Mouse (Mus musculus): ENCODE measurements around the gene Palm2. TPM values are rescaled to one million over a fixed set of nuclear protein-coding genes. Genes with fewer than 3 reads are reported as not detected.

Gene Palm2
- polyA plus RNA-seq, 1 experiment from 2014 or later: 6.8 TPM

DNA sequence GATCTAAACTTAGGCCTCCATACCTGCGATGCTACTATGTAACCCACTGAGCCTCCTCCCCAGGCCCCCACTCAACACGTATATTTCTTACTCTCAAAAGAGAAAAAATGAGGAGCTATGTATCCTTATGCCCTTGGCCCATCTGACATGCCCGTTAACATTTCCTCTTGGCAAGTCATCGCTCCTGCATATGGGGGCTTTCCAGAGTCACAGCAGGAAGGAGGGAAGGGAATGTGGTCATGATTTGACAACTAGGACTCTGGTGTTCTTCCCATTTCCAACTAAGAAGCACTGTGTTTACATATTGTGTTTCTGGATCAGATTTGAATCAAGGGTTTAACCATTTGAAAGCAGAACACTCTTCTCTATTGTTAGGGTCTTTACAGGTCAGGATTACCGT is 267.5 kb downstream of the Palm2 start:
- Histone ChIP-seq H3K9ac (replicated peaks) (no peak overlapping the region), H3K36me3 (no peaks in the 10 kb centered on the region), H3K4me2 (replicated peaks) (no peak overlapping the region), H3K27me3 (no peaks in the 10 kb centered on the region), H3K4me1 (no peaks in the 10 kb centered on the region), H3K4me3 (no peak overlapping the region), H3K27ac (replicated peaks) (no peak overlapping the region), H3K9me3 (no peaks in the 10 kb centered on the region)
- WGBS: 87% methylated on average over 5 of the region's 5 CpGs
- ATAC-seq (ENCODE audit: low FRiP score, low read depth): no peak

DNA sequence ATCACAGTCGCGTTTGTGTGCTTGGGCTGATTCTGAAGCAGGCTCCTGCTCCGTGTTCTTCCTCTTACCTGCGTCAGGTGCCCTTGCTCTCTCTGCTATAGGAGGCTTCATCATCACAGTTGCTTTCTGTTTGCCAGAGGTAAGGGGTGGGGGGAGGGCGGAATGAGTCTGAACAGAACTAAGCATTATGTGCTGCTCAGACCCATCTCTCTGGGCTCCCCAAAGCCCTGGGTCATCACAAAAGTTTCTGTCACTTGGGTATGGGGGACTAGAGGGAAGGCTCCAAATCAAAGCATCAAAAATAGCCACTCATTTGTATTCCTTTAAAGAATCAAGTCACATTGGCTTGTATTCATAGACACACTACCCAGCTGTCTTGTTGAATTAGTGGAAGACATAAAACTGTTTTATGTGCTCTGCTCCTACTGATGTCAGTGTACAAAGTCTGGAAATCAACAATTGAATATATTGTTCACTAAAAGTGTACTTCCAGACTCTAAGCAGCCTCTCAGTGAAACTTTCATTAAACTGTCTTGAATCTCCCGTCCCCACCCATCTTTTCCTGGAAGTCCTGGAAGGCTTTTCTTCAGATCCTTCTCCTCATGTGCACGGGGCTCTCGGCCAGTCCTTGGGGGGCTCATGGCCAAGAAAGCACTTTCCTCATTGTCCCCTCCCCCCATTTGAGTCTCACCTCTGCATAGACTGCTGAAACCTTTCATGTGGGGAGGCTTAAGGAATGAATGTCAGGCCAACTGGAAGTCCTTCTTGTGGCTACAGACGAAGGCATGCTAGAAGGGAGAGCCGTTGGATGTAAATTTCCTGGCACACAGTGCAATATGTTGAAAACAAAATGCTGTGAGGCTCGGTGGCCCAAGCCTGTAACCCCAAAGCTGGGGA is 269.8 kb downstream of the Palm2 start:
- no peaks in the 10 kb centered on the region for H3K36me3 ChIP-seq
- H3K9ac ChIP-seq (replicated peaks): no peak overlapping the region
- no peaks in the 10 kb centered on the region for H3K27me3 ChIP-seq
- ATAC-seq (ENCODE audit: low FRiP score, low read depth): no peak
- WGBS: 77% methylated on average over 11 of the region's 11 CpGs
- no peak overlapping the region for H3K4me3 ChIP-seq
- no peaks in the 10 kb centered on the region for H3K4me1 ChIP-seq
- no peaks in the 10 kb centered on the region for H3K9me3 ChIP-seq
- no peak overlapping the region for H3K4me2 ChIP-seq (replicated peaks)
- no peak overlapping the region for H3K27ac ChIP-seq (replicated peaks)

DNA sequence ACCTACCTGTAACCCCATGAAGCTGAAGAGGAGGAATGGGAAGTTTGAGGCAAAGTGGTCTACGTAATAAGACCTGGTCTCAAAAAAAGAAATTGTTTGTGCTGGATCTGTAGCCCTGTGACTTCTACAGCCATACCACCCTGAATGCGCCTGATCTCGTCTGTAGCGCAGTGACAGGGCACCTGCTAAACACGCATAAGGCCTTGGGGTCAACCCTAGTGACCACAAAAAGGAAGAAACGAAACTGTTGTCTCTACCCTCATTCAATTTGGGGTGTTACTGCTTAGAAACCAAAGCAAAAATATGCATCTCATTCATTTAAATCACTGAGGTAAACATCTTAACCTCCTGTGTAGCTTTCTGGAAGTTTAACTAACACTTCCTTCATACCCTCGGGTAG is 270.5 kb downstream of the Palm2 start:
- WGBS: 92% methylated on average over 7 of the region's 7 CpGs
- Histone ChIP-seq H3K4me1 (no peaks in the 10 kb centered on the region), H3K36me3 (no peaks in the 10 kb centered on the region), H3K27ac (replicated peaks) (no peak overlapping the region), H3K9ac (replicated peaks) (no peak overlapping the region), H3K4me3 (no peak overlapping the region), H3K4me2 (replicated peaks) (no peak overlapping the region), H3K27me3 (no peaks in the 10 kb centered on the region), H3K9me3 (no peaks in the 10 kb centered on the region)
- ATAC-seq (ENCODE audit: low FRiP score, low read depth): no peak

DNA sequence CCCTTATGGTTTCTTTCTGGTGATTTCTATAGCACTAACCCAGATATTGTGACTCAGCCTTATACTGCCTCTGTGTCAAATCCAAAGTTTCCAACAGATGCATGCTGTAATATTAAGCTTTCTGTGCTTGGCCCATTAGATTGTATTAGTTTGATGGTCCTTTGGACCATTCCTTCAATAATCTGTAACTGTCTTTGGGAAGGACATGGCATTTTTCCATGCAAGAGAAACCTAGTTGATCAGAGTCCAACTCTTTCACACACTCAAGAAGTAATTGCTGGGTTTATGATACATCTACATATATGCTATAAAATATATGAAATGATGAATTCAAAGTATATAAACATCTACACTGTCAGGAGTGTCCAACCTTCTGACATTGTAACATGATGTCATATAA is 281.8 kb downstream of the Palm2 start:
- Histone ChIP-seq H3K4me2 (replicated peaks) (no peak overlapping the region), H3K9me3 (no peaks in the 10 kb centered on the region), H3K27me3 (no peaks in the 10 kb centered on the region), H3K4me3 (no peak overlapping the region), H3K9ac (replicated peaks) (no peak overlapping the region), H3K36me3 (no peaks in the 10 kb centered on the region), H3K4me1 (peaks cover 6% of the 10 kb centered on the region; the same call in 1 of the 2 replicates), H3K27ac (replicated peaks) (no peak overlapping the region)
- no peak for ATAC-seq (ENCODE audit: low FRiP score, low read depth)

DNA sequence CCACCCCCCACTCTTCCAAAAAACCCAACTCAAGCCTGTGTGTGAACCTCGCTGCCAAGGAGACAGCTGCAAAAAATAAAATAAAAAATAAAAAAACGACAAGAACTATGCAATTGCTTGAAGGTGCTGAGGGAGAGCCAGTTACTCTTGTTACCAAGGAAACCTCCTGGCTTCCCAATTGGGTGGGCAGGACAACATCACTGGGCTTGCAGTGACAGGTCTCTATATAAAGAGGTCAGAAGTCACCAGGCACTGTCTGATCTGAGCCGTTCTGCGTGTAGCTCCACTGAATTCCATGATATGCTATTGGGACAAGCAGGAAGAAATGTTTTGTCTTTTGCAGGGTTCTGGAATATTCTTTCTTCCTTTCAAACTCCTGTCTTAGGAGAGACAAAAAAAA is 282.7 kb downstream of the Palm2 start:
- Histone ChIP-seq H3K9ac (replicated peaks) (no peak overlapping the region), H3K36me3 (no peaks in the 10 kb centered on the region), H3K4me1 (peaks cover 8% of the 10 kb centered on the region; the same call in 1 of the 2 replicates), H3K9me3 (no peaks in the 10 kb centered on the region), H3K4me2 (replicated peaks) (no peak overlapping the region), H3K27ac (replicated peaks) (no peak overlapping the region), H3K4me3 (no peak overlapping the region), H3K27me3 (no peaks in the 10 kb centered on the region)
- WGBS: 29% methylated on average over 4 of the region's 4 CpGs
- ATAC-seq (ENCODE audit: low FRiP score, low read depth): no peak

DNA sequence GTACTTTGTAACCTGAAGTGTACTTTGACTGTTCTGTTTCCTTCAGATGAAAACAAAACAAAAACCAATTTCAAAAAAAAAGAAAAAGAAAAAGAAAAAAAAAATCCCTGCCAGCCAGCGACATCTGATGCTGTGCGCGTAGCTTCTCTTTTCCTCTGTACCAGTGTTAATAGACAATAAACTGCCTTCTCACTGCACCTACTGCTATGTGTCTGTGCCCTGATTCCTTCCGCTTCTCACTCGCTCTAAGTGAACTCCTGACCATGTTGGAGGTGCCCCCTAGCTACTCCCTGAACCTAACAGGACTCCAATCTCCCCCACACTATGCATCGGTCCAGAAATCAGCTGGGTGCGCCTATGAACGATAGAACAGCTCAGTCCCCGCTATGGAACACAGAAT is 283.3 kb downstream of the Palm2 start, which contains the start of gene Akap2:
Akap2 (plus strand) TSS at position 304 of the 400 bp plus-strand sequence.
- Histone ChIP-seq H3K4me1 (peaks cover 8% of the 10 kb centered on the region; the same call in 1 of the 2 replicates), H3K9me3 (no peaks in the 10 kb centered on the region), H3K27me3 (no peaks in the 10 kb centered on the region), H3K4me2 (replicated peaks) (no peak within 1 kb of the TSS), H3K36me3 (no peaks in the 10 kb centered on the region), H3K9ac (replicated peaks) (no peak within 1 kb of the TSS), H3K27ac (replicated peaks) (no peak within 1 kb of the TSS), H3K4me3 (no peak within 1 kb of the TSS)
- WGBS: 85% methylated on average over 9 of the region's 9 CpGs
- no peak for ATAC-seq (ENCODE audit: low FRiP score, low read depth)

DNA sequence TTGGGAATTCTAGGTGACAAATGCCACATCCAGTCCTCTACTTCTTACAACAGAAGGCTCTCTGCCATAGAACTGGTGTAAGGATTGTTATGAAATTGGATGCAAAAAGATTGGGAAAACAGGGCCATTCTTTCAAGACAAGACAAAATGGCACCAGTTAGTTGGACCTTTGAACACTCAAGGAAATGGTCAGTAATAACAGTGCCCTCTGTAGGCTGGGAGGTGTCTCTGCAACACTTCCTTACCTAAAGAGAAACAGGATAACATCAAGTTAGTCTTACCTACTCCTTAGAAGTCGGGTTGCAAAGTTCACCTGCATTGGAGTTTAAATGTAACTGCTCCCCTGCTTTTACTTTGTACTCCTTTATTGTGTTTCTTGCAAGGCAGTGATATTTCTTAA is 285.3 kb downstream of the Palm2 start:
- no peak for ATAC-seq (ENCODE audit: low FRiP score, low read depth)
- Histone ChIP-seq H3K36me3 (no peaks in the 10 kb centered on the region), H3K4me3 (no peak overlapping the region), H3K4me1 (peaks cover 8% of the 10 kb centered on the region; the same call in 1 of the 2 replicates), H3K4me2 (replicated peaks) (no peak overlapping the region), H3K9me3 (no peaks in the 10 kb centered on the region), H3K27me3 (peaks cover 5% of the 10 kb centered on the region; the same call in 1 of the 2 replicates), H3K27ac (replicated peaks) (no peak overlapping the region), H3K9ac (replicated peaks) (no peak overlapping the region)
- WGBS: 82% methylated on average over 1 of the region's 1 CpGs

DNA sequence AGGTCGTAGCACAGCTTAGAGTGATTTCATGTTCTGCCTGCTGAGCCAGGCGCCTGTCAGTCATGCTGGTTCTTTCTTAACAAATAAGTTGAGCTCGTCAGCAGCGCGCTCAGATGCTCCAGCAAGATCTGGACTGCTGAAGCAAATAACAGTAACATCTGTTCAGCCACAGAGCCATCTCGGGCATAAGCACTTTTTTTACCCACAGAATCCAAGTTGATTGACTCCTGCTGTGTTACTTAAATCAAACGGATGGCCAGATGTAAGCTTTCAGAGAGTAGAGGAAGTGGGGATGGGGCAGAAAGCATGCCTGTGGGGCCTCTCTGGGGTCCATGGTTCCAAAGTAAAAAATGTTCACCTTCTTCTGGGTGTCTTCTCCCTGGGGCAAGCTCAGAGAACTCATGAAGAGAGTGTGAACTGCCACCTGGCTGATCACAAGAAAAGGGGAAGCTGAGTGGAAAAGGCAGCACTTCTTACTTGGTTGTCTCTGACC is 286.9 kb downstream of the Palm2 start:
- Histone ChIP-seq H3K4me1 (peaks cover 8% of the 10 kb centered on the region; the same call in 1 of the 2 replicates), H3K9ac (replicated peaks) (no peak overlapping the region), H3K27ac (replicated peaks) (no peak overlapping the region), H3K9me3 (no peaks in the 10 kb centered on the region), H3K4me3 (no peak overlapping the region), H3K36me3 (no peaks in the 10 kb centered on the region), H3K27me3 (peaks cover 6% of the 10 kb centered on the region; the same call in 1 of the 2 replicates), H3K4me2 (replicated peaks) (no peak overlapping the region)
- ATAC-seq (ENCODE audit: low FRiP score, low read depth): no peak
- WGBS: 15% methylated on average over 7 of the region's 7 CpGs

DNA sequence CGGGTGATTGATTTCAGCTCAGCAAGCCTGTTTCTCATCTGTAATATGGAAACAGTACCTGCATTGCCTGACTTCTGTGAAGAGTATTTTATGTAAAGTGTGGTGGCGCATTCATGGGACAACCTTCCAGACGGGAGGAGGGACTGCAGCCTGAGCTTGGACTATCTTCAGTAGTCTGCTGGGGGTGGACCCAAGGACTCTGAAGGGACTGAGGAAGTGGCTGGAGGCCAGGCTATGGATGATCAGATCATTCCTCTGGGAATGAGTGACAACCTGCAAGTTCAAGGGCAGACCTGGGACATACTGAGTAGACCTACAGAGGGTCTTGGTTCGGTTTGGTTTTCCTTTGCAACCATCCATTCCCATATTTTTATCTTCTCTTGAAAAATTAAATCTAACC is 288.2 kb downstream of the Palm2 start:
- Histone ChIP-seq H3K4me2 (replicated peaks) (no peak overlapping the region), H3K36me3 (no peaks in the 10 kb centered on the region), H3K27me3 (peaks cover 6% of the 10 kb centered on the region; the same call in 1 of the 2 replicates), H3K9ac (replicated peaks) (no peak overlapping the region), H3K27ac (replicated peaks) (no peak overlapping the region), H3K4me1 (peaks cover 6% of the 10 kb centered on the region; the same call in 1 of the 2 replicates), H3K9me3 (no peaks in the 10 kb centered on the region), H3K4me3 (no peak overlapping the region)
- WGBS: 94% methylated on average over 4 of the region's 4 CpGs
- ATAC-seq (ENCODE audit: low FRiP score, low read depth): no peak

DNA sequence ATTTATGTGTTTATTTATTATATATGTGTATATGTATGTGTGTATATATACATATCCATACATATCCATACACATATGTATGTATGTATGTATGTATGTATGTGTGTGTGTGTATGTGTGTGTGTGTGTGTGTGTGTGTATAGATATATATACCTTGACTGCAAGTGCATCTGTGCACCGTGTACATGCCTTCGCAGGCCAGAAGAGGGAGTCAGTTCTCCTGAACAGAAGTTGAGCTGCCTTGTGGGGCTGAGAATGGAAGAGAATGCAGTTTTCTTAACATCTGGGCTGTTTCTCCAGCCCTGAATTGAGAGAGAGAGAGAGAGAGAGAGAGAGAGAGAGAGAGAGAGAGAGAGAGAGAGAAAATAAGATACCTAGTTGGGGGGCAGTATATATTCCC is 289.6 kb downstream of the Palm2 start:
- 42% methylated on average over 2 of the region's 2 CpGs for WGBS
- Histone ChIP-seq H3K4me1 (peaks cover 4% of the 10 kb centered on the region; the same call in 1 of the 2 replicates), H3K27me3 (peaks cover 6% of the 10 kb centered on the region; the same call in 1 of the 2 replicates), H3K4me3 (no peak overlapping the region), H3K27ac (replicated peaks) (no peak overlapping the region), H3K4me2 (replicated peaks) (no peak overlapping the region), H3K9me3 (no peaks in the 10 kb centered on the region), H3K9ac (replicated peaks) (no peak overlapping the region), H3K36me3 (no peaks in the 10 kb centered on the region)
- ATAC-seq (ENCODE audit: low FRiP score, low read depth): no peak

DNA sequence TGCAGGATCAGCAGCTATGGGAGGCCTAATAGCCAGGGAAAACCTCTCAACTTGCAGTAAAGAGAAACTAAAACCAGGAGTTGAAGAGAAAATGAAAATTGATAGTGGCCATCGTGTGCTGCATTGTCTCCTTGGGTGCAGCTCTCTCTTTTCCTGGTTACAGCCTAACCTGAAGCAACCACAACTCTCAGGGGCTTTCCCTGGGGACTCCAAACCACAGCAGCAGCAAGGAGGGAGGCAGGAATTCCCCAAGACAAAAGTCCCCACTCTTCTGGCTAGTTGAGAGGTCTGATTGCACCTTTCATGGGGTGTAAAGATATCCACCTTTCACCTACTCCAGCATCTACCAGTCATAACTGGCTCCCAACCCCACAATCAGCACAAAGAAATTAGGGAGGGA is 291.5 kb downstream of the Palm2 start:
- no peaks in the 10 kb centered on the region for H3K9me3 ChIP-seq

DNA sequence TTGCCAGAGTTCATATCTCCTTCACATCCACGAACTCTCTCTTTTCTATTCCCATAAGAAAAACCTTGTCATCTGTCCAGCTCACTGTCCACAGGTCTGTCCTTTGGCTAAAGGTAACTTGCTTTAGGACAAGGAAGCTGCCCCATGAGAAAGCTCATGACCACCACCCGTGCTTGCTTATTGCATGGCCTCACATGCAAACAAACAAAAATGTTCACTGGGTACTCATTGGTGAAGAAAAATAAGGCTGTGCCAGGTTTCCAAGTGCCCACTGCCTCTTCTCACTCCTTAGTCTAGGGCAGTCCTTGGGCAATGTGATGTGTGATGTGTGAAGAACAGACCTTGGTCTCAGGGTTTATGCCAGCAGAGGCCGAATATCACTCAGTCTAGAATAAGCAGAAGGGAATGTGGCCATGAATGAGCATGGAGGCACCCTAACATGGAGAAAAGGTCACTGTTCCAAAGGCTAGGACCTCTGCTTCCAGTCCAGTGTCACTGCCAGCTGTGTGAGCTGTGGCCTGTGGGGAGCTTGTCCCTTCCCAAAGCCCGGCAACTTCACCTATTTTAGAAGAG is 294.6 kb downstream of the Palm2 start:
- no peak for ATAC-seq (ENCODE audit: low FRiP score, low read depth)
- WGBS: 83% methylated on average over 4 of the region's 4 CpGs

More for the DNA sequence above, 291.5 kb downstream of the Palm2 start:
- Histone ChIP-seq H3K27ac (replicated peaks) (no peak overlapping the region), H3K4me2 (replicated peaks) (no peak overlapping the region), H3K9ac (replicated peaks) (no peak overlapping the region), H3K4me3 (no peak overlapping the region), H3K4me1 (peaks cover 4% of the 10 kb centered on the region; the same call in 1 of the 2 replicates), H3K36me3 (no peaks in the 10 kb centered on the region), H3K27me3 (peaks cover 6% of the 10 kb centered on the region; the same call in 1 of the 2 replicates)
- ATAC-seq (ENCODE audit: low FRiP score, low read depth): no peak
- 77% methylated on average over 1 of the region's 1 CpGs for WGBS

More for the DNA sequence above, 294.6 kb downstream of the Palm2 start:
- peaks cover 6% of the 10 kb centered on the region; the same call in 1 of the 2 replicates for H3K27me3 ChIP-seq
- no peaks in the 10 kb centered on the region for H3K9me3 ChIP-seq
- H3K9ac ChIP-seq (replicated peaks): no peak overlapping the region
- no peak overlapping the region for H3K27ac ChIP-seq (replicated peaks)
- H3K36me3 ChIP-seq: no peaks in the 10 kb centered on the region
- no peaks in the 10 kb centered on the region for H3K4me1 ChIP-seq
- no peak overlapping the region for H3K4me2 ChIP-seq (replicated peaks)
- no peak overlapping the region for H3K4me3 ChIP-seq

Measured in midbrain, embryonic 12.5 days (tissue).